Mouse (Mus musculus) skeletal muscle tissue, adult 2 months (tissue): Measurements from ENCODE around the gene Ftl1.

Source experiments
- DNase-seq: peaks from one replicate; pipeline ENCODE4 v3.0.0-alpha.2; 2012; ENCODE audit warnings: low read depth, low spot score

Gene Ftl1

GRCm38 (mm10) chr7:45451344-45451982 is 8.2 kb downstream of the Ftl1 start:
- no peak for DNase-seq

GRCm38 (mm10) chr7:45449974-45450373 is 9.7 kb downstream of the Ftl1 start:
- no peak for DNase-seq

- DNase-seq = no peak
These were observed 12.2 kb downstream of the Ftl1 start for GRCm38 (mm10) chr7:45447325-45447990.

DNA sequence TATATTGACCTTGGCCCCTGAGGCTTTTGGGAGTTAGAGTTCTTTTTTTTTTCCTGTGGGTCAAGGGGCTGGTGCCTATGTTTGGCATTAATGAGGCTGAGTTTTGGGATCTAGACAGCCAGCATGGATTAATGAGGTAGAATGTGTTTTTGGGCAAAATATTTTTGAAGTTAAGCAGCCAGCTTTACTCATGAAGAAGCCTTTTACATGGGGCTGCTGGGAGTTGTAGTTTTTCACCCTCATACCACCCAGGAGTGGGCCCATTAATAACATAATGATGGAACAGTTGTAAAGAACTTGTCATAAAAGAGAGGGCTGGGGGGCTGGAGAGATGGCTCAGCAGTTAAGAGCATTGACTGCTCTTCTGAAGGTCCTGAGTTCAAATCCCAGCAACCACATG is 13.1 kb downstream of the Ftl1 start:
- DNase-seq = no peak

GRCm38 (mm10) chr7:45443526-45444420 is 15.9 kb downstream of the Ftl1 start:
- peak; percentile 85 for DNase-seq

DNA sequence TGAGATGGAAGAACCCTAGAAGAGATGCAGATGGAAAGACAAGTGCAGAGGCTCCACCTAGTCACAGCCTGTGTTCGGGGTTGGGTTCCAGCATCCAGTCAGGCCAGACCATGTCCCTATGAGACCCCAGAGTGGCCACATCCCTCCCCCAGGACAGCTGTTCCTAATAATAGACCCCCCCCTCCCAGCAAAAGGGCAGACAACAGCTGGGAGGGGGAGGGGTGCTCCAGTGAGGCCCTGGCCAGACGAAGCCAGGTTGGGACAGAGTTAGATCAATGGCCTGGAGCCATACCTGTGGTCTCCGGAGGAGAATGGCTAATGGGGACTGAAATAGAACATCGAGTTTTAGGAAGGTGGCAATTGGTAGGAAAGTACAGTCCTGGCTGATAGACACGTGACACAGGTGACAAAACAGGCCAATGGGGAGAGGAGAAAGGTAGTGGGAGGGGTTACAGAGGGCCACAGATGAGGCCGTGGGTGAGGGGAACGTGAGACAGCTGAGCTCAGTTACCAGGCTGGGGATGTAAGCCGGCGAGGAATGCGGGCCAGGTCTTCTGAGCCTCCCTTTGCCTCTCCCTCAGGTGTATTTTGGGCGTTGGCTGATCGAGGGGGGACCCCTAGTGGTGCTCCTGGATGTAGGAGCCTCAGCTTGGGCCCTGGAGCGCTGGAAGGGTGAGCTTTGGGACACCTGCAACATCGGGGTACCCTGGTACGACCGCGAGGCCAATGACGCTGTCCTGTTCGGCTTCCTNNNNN is 22.0 kb downstream of the Ftl1 start, which contains the start of gene Ruvbl2:
Gene Ruvbl2 (minus strand): TSS at position 576 of the 756 bp plus-strand sequence.
- DNase-seq = peak; percentile 91

DNA sequence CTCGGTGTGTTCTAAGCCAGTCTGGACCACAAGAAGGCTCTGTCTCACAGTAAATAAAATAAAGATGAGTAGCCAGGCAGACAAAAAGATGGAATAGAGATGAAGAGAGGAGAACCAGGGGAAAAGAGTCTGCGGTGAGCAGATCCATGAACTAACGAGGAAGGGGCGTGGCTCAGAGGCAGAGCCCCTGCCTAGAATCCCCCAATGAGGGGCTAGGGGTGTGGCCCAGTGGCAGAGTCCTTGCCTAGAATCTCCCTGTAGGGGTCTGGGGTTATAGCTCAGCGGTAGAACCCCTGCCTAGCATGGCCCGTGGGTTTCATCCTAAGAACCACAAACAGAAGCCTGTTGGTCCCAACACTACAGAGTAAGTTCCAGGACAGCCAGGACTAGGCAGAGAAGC is 22.6 kb downstream of the Ftl1 start:
- no peak for DNase-seq

GRCm38 (mm10) chr7:45436444-45436843 is 23.2 kb downstream of the Ftl1 start:
- DNase-seq = no peak

DNA sequence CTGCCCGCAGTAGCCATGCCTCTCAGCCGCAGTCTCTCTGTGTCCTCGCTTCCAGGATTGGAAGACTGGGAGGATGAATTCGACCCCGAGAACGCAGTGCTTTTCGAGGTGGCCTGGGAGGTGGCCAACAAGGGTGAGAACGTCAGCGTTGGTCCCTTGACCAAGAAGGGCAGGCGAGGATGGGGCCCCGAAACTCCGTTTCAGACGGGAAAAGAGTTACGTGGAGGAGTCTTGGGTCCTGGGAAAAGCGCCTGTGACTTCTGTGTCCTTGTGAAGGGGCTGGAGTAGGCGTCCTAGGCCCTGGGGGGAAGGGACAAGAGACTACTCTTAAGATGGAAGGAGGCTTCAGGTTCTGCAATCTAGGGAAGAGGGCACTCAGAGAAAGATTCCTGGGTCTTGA is 24.6 kb downstream of the Ftl1 start:
- DNase-seq = no peak

GRCm38 (mm10) chr7:45434203-45435015 is 25.3 kb downstream of the Ftl1 start, which contains the start of gene Gys1:
Gene Gys1 (plus strand): TSS chr7:45434844.
- peak; percentile 100 for DNase-seq

- no peak for DNase-seq
These were observed 25.9 kb downstream of the Ftl1 start for GRCm38 (mm10) chr7:45433835-45434202.

DNA sequence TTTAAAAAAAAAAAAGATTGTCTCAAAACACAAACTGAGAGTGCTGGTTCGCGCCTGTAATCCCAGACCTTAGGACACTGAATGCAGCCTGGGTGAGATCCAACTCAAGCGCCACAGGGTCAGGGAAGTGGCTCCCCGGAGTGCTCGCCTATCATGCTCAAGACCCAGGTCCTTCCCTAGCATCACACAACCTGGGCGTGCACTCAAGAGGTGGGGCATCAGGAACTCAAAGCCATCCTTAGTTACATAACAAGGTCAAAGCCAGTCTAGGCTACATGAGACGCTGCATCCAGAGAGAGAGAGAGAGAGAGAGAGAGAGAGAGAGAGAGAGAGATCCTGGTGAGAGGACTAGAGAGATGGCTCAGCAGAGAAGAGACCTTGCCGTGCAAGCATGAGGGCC is 33.1 kb downstream of the Ftl1 start:
- DNase-seq = peak; percentile 91

- DNase-seq = no peak
These were observed 38.5 kb downstream of the Ftl1 start for GRCm38 (mm10) chr7:45421194-45421593.

DNA sequence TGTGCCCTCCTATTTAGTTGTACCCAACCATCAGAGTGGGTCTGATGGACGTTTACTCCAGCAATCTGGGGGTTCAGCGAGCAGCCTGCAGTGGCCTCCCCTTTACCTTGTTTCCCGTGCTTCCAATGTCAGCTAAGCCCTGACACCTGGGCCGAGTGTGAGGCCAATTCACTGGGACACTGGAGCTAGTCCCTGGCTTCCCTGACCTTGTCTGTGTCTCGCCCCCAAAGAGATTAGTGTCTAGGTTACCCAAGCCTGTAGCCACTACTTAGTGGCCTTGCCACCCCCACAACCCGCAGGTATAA is 39.1 kb downstream of the Ftl1 start, which contains the start of gene Lhb:
Gene Lhb (plus strand): TSS at position 206 of the 305 bp plus-strand sequence.
- no peak for DNase-seq

DNA sequence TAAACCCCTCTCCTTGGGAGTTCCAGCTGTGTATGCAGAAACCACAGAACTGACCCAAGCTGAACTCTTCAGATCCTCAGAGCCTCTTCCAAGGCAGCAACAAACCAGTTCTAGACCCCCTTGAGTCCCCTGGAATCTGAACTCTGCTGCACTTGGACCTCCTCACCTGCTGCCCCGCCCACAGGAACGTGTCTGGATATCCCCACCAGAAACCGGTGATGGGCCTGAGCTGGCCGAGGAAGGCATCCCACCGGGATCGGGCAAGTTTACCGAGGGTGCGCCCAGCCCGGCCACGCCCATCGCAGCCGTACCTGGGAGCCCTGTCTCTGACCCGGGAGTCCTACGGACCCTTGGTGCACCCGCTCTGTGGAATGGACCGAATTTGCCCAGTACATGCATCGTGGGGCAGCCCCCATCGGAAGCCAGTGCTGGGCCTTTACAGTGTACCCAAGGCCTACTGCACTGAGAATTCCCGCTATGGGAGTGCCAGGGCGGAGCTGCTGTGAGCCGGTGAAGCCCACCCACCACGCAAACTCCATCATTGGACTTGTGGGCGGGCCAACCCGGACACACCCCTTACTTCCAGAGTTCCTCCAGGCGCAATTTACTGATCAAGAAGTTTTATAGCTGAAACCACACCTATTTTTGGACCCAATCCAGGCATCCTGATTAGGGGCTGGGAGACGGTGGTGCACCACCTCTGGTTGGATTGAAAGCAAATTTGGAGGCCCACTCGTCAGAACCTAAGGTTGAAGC is 39.6 kb downstream of the Ftl1 start:
- no peak for DNase-seq

DNA sequence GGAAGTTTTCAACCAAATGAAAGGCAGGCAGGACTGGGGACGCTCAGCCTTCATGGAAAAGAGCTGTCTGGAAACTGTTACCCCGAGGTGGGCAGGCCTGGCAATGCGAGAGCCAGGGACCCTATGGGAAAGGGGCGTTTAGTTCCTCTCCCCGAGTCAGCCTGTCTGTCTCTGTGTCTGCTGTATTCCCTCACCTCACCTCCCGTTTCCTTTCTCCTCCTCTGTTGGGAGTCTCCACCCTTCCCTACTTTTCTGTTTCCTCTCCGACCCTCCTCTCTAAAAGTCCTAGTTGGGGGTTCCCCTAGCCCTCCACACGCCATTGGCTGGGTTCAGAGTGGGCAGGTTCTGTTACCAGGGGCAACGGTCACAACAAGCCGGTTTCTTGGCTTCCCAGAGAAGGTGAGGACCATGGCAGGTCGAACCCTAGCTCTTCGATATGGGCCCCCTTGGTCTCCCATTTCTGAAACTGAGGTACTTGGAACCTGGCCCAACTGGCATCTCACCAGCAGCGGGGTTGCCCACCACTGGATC is 41.7 kb downstream of the Ftl1 start:
- no peak for DNase-seq

DNA sequence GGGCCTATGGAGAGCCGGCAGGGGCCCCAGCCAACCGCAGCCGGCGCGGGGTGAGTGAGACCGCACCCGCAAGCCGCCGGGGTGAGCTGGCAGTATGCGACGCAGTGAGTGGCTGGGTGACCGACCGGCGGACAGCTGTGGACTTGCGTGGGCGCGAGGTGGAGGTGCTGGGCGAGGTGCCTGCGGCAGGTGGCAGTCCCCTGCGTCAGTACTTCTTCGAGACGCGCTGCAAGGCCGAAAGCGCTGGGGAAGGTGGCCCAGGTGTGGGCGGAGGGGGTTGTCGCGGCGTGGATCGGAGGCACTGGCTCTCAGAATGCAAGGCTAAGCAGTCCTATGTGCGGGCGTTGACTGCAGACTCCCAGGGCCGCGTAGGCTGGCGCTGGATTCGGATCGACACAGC is 44.0 kb downstream of the Ftl1 start:
- no peak for DNase-seq

DNA sequence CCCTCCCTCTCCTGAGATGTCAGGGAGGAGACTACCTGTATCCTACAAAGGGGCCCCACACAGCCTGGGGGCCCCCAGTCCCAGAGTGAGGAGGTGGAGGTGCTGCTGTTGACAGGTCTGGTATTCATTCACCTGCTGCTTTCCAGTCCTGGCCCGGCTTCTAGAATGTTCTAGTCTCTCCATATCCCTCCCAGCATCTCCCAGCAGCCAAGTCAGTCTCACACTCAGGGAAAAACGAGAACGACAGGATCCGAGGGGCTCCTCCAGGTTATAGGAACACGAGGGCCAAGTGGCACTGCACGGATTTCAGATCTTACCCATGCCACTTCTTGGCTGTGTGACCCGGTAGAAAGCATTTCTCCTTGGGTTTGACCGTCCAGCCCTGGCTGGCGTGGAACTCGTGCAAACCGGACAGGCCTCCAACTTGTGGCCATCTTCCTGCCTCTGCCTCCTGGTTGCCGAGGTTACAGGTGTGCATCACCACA is 44.9 kb downstream of the Ftl1 start:
- DNase-seq = no peak

DNA sequence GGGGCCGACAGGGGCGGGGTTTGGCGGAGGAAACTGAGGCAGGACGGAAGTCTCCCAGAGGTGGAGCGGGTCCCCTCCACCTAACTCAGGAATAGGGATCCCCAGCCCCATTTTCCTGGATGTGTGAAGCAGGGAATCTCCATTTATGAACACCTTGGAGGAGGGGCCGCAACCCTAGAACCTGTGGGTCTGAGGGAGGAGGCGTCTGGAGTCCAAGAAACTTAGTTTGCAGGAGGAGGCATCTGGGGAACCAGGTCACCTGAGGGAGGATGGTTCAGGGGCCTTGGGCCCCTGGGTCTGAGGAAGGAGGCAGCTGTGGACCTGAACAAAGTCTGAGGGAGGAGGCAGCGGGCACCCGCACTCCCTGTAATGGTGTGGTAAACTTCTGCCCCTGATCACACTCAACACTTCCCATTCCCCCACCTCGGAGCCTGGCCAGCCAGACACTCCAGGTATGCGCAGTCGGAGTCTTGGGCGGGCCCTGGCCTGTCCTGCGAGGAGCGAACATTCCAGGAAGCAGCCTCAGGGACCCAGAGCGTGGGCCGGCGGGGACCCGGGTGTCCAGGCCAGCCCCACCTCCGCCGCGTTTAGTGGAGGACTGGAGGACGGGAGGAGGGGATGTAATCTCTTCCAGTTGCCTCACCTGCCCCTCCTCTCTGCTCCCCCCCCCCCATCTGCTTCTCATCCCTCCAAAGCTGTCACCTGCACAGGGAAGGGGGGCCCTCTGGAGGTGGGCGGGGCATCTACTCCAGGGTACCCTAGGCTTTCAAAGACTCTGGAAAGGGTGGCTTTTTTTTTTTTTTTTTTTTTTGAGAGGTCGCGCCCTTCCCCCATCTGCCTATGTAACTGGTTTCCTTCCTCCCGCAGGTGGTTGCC is 45.6 kb downstream of the Ftl1 start:
- DNase-seq = no peak
